Mouse (Mus musculus) gastrocnemius, postnatal 4 days (tissue): ENCODE measurements around the gene Mpzl3. TPM values are rescaled to one million over a fixed set of nuclear protein-coding genes. Genes with fewer than 3 reads are reported as not detected.

ENCODE experiments used
- DNase-seq, 2 experiments: peaks; one replicate each; pipeline ENCODE4 v3.0.0; 2021 to 2022; ENCODE audit warnings: low spot score in 2 of 2, mixed read lengths in 2 of 2
- total RNA-seq, 2 experiments: library from RNA; stranded (reverse); gene quantifications; 2 replicates each; pipeline ENCODE4 v1.2.3; 2021

Mpzl3 gene
- total RNA-seq, 2 experiments from 2014 or later: 0.93 to 1.3 TPM

GRCm38 (mm10) chr9:45042056-45042720 is 12.8 kb upstream of the Mpzl3 start:
- DNase-seq: no peak

GRCm38 (mm10) chr9:45042947-45043346 is 12.0 kb upstream of the Mpzl3 start:
- no peak for DNase-seq

GRCm38 (mm10) chr9:45046973-45047372 is 8.0 kb upstream of the Mpzl3 start:
- DNase-seq: no peak

- DNase-seq: no peak
Observed at GRCm38 (mm10) chr9:45048511-45048910, 6.5 kb upstream of the Mpzl3 start.

- DNase-seq: no peak
Observed at GRCm38 (mm10) chr9:45049731-45050130, 5.3 kb upstream of the Mpzl3 start.

GRCm38 (mm10) chr9:45050301-45050700 is 4.7 kb upstream of the Mpzl3 start:
- no peak for DNase-seq

GRCm38 (mm10) chr9:45058304-45058940 is 3.4 kb downstream of the Mpzl3 start:
- no peak for DNase-seq

- no peak for DNase-seq
Observed at GRCm38 (mm10) chr9:45060151-45060550, 5.2 kb downstream of the Mpzl3 start.

GRCm38 (mm10) chr9:45062677-45063076 is 7.7 kb downstream of the Mpzl3 start:
- DNase-seq: no peak

- no peak for DNase-seq
Observed at GRCm38 (mm10) chr9:45064421-45064820, 9.4 kb downstream of the Mpzl3 start.

GRCm38 (mm10) chr9:45066735-45067134 is 11.7 kb downstream of the Mpzl3 start:
- DNase-seq: no peak

- DNase-seq: no peak
Observed at GRCm38 (mm10) chr9:45071800-45072199, 16.8 kb downstream of the Mpzl3 start.

GRCm38 (mm10) chr9:45077859-45078258 is 22.9 kb downstream of the Mpzl3 start:
- no peak for DNase-seq

GRCm38 (mm10) chr9:45079011-45079410 is 24.0 kb downstream of the Mpzl3 start, which contains the start of gene Jaml:
Gene Jaml, plus strand, starts transcription at chr9:45079183.
- no peak for DNase-seq

- no peak for DNase-seq
Observed at GRCm38 (mm10) chr9:45083132-45083531, 28.1 kb downstream of the Mpzl3 start.

GRCm38 (mm10) chr9:45084556-45084955 is 29.6 kb downstream of the Mpzl3 start:
- no peak for DNase-seq

- DNase-seq: no peak
Observed at GRCm38 (mm10) chr9:45085741-45086690, 31.0 kb downstream of the Mpzl3 start.

GRCm38 (mm10) chr9:45088040-45088439 is 33.1 kb downstream of the Mpzl3 start:
- no peak for DNase-seq

- DNase-seq: no peak
Observed at GRCm38 (mm10) chr9:45090811-45091210, 35.8 kb downstream of the Mpzl3 start.

GRCm38 (mm10) chr9:45092641-45093040 is 37.7 kb downstream of the Mpzl3 start:
- DNase-seq: no peak

GRCm38 (mm10) chr9:45095149-45095937 is 40.4 kb downstream of the Mpzl3 start:
- DNase-seq: no peak
